Mouse (Mus musculus): Measurements from ENCODE around the gene Bmpr1a. TPM values are rescaled to one million over a fixed set of nuclear protein-coding genes. Genes with fewer than 3 reads are reported as not detected.

Bmpr1a gene
- polyA plus RNA-seq, 1 experiment from 2014 or later, result 27.8 TPM

GRCm38 (mm10) chr14:34450451-34450850 is 52.7 kb downstream of the Bmpr1a start:
- no peak overlapping the region for H3K27ac ChIP-seq (ENCODE audit: low read length)
- 74% methylated on average over 5 of the region's 5 CpGs for WGBS
- H3K27me3 ChIP-seq (ENCODE audit: control insufficient read depth, insufficient read depth, low read length), result no peaks in the 10 kb centered on the region
- H3K9me3 ChIP-seq (replicated peaks; ENCODE audit: control insufficient read depth, low read length), result peaks cover 3% of the 10 kb centered on the region; the same call in 1 of the 2 replicates
- peaks cover 9% of the 10 kb centered on the region for H3K36me3 ChIP-seq (ENCODE audit: control insufficient read depth, insufficient read depth)
- no peak overlapping the region for H3K4me2 ChIP-seq (ENCODE audit: low read depth, low read length)
- ATAC-seq (replicated peaks; ENCODE audit: extremely low read depth, insufficient read depth, low FRiP score), result no peak
- no peak overlapping the region for H3K9ac ChIP-seq (ENCODE audit: low read length)
- no peak overlapping the region for H3K4me3 ChIP-seq (ENCODE audit: low read length)
- H3K4me1 ChIP-seq (ENCODE audit: control insufficient read depth, insufficient read depth, low read length), result peaks cover 14% of the 10 kb centered on the region

GRCm38 (mm10) chr14:34449807-34450206 is 53.3 kb downstream of the Bmpr1a start:
- Histone ChIP-seq H3K4me3 (ENCODE audit: low read length) (no peak overlapping the region), H3K4me1 (ENCODE audit: control insufficient read depth, insufficient read depth, low read length) (peaks cover 19% of the 10 kb centered on the region), H3K9ac (ENCODE audit: low read length) (no peak overlapping the region), H3K36me3 (ENCODE audit: control insufficient read depth, insufficient read depth) (peaks cover 9% of the 10 kb centered on the region), H3K4me2 (ENCODE audit: low read depth, low read length) (no peak overlapping the region), H3K27me3 (ENCODE audit: control insufficient read depth, insufficient read depth, low read length) (no peaks in the 10 kb centered on the region), H3K9me3 (replicated peaks; ENCODE audit: control insufficient read depth, low read length) (peaks cover 3% of the 10 kb centered on the region; the same call in 1 of the 2 replicates), H3K27ac (ENCODE audit: low read length) (no peak overlapping the region)
- WGBS, result 58% methylated on average over 9 of the region's 9 CpGs
- no peak for ATAC-seq (replicated peaks; ENCODE audit: extremely low read depth, insufficient read depth, low FRiP score)

GRCm38 (mm10) chr14:34448398-34448797 is 54.7 kb downstream of the Bmpr1a start:
- H3K4me2 ChIP-seq (ENCODE audit: low read depth, low read length), result no peak overlapping the region
- no peaks in the 10 kb centered on the region for H3K27me3 ChIP-seq (ENCODE audit: control insufficient read depth, insufficient read depth, low read length)
- H3K4me1 ChIP-seq (ENCODE audit: control insufficient read depth, insufficient read depth, low read length), result peaks cover 17% of the 10 kb centered on the region
- H3K9me3 ChIP-seq (replicated peaks; ENCODE audit: control insufficient read depth, low read length), result peaks cover 3% of the 10 kb centered on the region; the same call in 1 of the 2 replicates
- H3K27ac ChIP-seq (ENCODE audit: low read length), result no peak overlapping the region
- no peak overlapping the region for H3K9ac ChIP-seq (ENCODE audit: low read length)
- H3K36me3 ChIP-seq (ENCODE audit: control insufficient read depth, insufficient read depth), result peaks cover 9% of the 10 kb centered on the region
- H3K4me3 ChIP-seq (ENCODE audit: low read length), result no peak overlapping the region
- ATAC-seq (replicated peaks; ENCODE audit: extremely low read depth, insufficient read depth, low FRiP score), result no peak

GRCm38 (mm10) chr14:34447659-34448058 is 55.5 kb downstream of the Bmpr1a start:
- Histone ChIP-seq H3K4me3 (ENCODE audit: low read length) (no peak overlapping the region), H3K9me3 (replicated peaks; ENCODE audit: control insufficient read depth, low read length) (peaks cover 3% of the 10 kb centered on the region; the same call in 1 of the 2 replicates), H3K4me2 (ENCODE audit: low read depth, low read length) (no peak overlapping the region), H3K27me3 (ENCODE audit: control insufficient read depth, insufficient read depth, low read length) (no peaks in the 10 kb centered on the region), H3K4me1 (ENCODE audit: control insufficient read depth, insufficient read depth, low read length) (peaks cover 15% of the 10 kb centered on the region), H3K36me3 (ENCODE audit: control insufficient read depth, insufficient read depth) (peaks cover 9% of the 10 kb centered on the region), H3K9ac (ENCODE audit: low read length) (no peak overlapping the region), H3K27ac (ENCODE audit: low read length) (no peak overlapping the region)
- ATAC-seq (replicated peaks; ENCODE audit: extremely low read depth, insufficient read depth, low FRiP score), result no peak
- 76% methylated on average over 4 of the region's 4 CpGs for WGBS

GRCm38 (mm10) chr14:34446624-34447023 is 56.5 kb downstream of the Bmpr1a start:
- Histone ChIP-seq H3K4me2 (ENCODE audit: low read depth, low read length) (no peak overlapping the region), H3K27me3 (ENCODE audit: control insufficient read depth, insufficient read depth, low read length) (no peaks in the 10 kb centered on the region), H3K4me3 (ENCODE audit: low read length) (no peak overlapping the region), H3K9me3 (replicated peaks; ENCODE audit: control insufficient read depth, low read length) (peaks cover 3% of the 10 kb centered on the region; the same call in 1 of the 2 replicates), H3K9ac (ENCODE audit: low read length) (no peak overlapping the region), H3K27ac (ENCODE audit: low read length) (no peak overlapping the region), H3K4me1 (ENCODE audit: control insufficient read depth, insufficient read depth, low read length) (peaks cover 15% of the 10 kb centered on the region), H3K36me3 (ENCODE audit: control insufficient read depth, insufficient read depth) (peaks cover 9% of the 10 kb centered on the region)
- ATAC-seq (replicated peaks; ENCODE audit: extremely low read depth, insufficient read depth, low FRiP score), result no peak
- WGBS, result 97% methylated on average over 6 of the region's 6 CpGs

- H3K4me2 ChIP-seq (ENCODE audit: low read depth, low read length), result no peak overlapping the region
- no peaks in the 10 kb centered on the region for H3K27me3 ChIP-seq (ENCODE audit: control insufficient read depth, insufficient read depth, low read length)
- H3K4me3 ChIP-seq (ENCODE audit: low read length), result no peak overlapping the region
- WGBS, result 85% methylated on average over 3 of the region's 3 CpGs
- peaks cover 21% of the 10 kb centered on the region for H3K4me1 ChIP-seq (ENCODE audit: control insufficient read depth, insufficient read depth, low read length)
- peaks cover 9% of the 10 kb centered on the region for H3K36me3 ChIP-seq (ENCODE audit: control insufficient read depth, insufficient read depth)
- H3K27ac ChIP-seq (ENCODE audit: low read length), result no peak overlapping the region
- H3K9me3 ChIP-seq (replicated peaks; ENCODE audit: control insufficient read depth, low read length), result peaks cover 3% of the 10 kb centered on the region; the same call in 1 of the 2 replicates
- no peak for ATAC-seq (replicated peaks; ENCODE audit: extremely low read depth, insufficient read depth, low FRiP score)
- no peak overlapping the region for H3K9ac ChIP-seq (ENCODE audit: low read length)
These were observed 57.8 kb downstream of the Bmpr1a start for GRCm38 (mm10) chr14:34445348-34445747.

GRCm38 (mm10) chr14:34444924-34445323 is 58.2 kb downstream of the Bmpr1a start:
- Histone ChIP-seq H3K9me3 (replicated peaks; ENCODE audit: control insufficient read depth, low read length) (peaks cover 3% of the 10 kb centered on the region; the same call in 1 of the 2 replicates), H3K4me2 (ENCODE audit: low read depth, low read length) (no peak overlapping the region), H3K27ac (ENCODE audit: low read length) (0 out of 2 replicates have a peak overlapping the region, but pooled peaks have one; percentile 14), H3K36me3 (ENCODE audit: control insufficient read depth, insufficient read depth) (peaks cover 8% of the 10 kb centered on the region), H3K4me1 (ENCODE audit: control insufficient read depth, insufficient read depth, low read length) (peaks cover 23% of the 10 kb centered on the region), H3K27me3 (ENCODE audit: control insufficient read depth, insufficient read depth, low read length) (no peaks in the 10 kb centered on the region), H3K9ac (ENCODE audit: low read length) (no peak overlapping the region), H3K4me3 (ENCODE audit: low read length) (no peak overlapping the region)
- no peak for ATAC-seq (replicated peaks; ENCODE audit: extremely low read depth, insufficient read depth, low FRiP score)

GRCm38 (mm10) chr14:34444368-34444767 is 58.8 kb downstream of the Bmpr1a start:
- peaks cover 8% of the 10 kb centered on the region for H3K36me3 ChIP-seq (ENCODE audit: control insufficient read depth, insufficient read depth)
- no peak overlapping the region for H3K4me3 ChIP-seq (ENCODE audit: low read length)
- 77% methylated on average over 5 of the region's 5 CpGs for WGBS
- H3K4me1 ChIP-seq (ENCODE audit: control insufficient read depth, insufficient read depth, low read length), result peaks cover 24% of the 10 kb centered on the region
- H3K9me3 ChIP-seq (replicated peaks; ENCODE audit: control insufficient read depth, low read length), result peaks cover 3% of the 10 kb centered on the region; the same call in 1 of the 2 replicates
- H3K27ac ChIP-seq (ENCODE audit: low read length), result no peak overlapping the region
- ATAC-seq (replicated peaks; ENCODE audit: extremely low read depth, insufficient read depth, low FRiP score), result no peak
- H3K4me2 ChIP-seq (ENCODE audit: low read depth, low read length), result no peak overlapping the region
- no peak overlapping the region for H3K9ac ChIP-seq (ENCODE audit: low read length)
- H3K27me3 ChIP-seq (ENCODE audit: control insufficient read depth, insufficient read depth, low read length), result no peaks in the 10 kb centered on the region

GRCm38 (mm10) chr14:34442531-34442930 is 60.6 kb downstream of the Bmpr1a start:
- Histone ChIP-seq H3K36me3 (ENCODE audit: control insufficient read depth, insufficient read depth) (peaks cover 8% of the 10 kb centered on the region), H3K9me3 (replicated peaks; ENCODE audit: control insufficient read depth, low read length) (peaks cover 3% of the 10 kb centered on the region; the same call in 1 of the 2 replicates), H3K9ac (ENCODE audit: low read length) (no peak overlapping the region), H3K4me2 (ENCODE audit: low read depth, low read length) (no peak overlapping the region), H3K27me3 (ENCODE audit: control insufficient read depth, insufficient read depth, low read length) (no peaks in the 10 kb centered on the region), H3K4me1 (ENCODE audit: control insufficient read depth, insufficient read depth, low read length) (peaks cover 22% of the 10 kb centered on the region), H3K27ac (ENCODE audit: low read length) (peak overlapping the region; percentile 24; the same call in 1 of the 2 replicates), H3K4me3 (ENCODE audit: low read length) (no peak overlapping the region)
- no peak for ATAC-seq (replicated peaks; ENCODE audit: extremely low read depth, insufficient read depth, low FRiP score)
- 64% methylated on average over 4 of the region's 4 CpGs for WGBS

Measured in heart, embryonic 16.5 days (tissue).